In the genomic region with DNA sequence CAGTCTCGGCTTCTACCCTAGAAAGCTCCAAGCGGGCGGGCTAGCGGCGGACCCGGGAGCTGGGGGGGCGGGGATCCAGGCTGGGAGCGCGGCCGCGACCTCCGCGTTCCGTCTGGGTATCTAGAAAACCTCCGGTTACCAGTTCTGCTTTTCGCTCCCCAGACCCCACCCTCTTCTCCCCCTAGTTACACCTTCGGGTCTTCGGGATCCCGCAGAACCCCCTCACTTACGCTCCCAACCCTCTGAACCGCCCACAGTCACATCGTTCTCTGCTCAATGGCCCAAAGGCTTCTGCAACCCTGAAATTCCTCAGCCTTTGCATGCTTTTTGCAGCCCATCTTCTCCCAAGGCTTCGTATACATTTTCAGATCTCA, we compare ENCODE assay signal across 8 mouse cellular contexts. TPM values are rescaled to one million over a fixed set of nuclear protein-coding genes. Genes with fewer than 3 reads are reported as not detected.
DNase-seq lines count a peak whose midpoint lies in the region; ATAC-seq lines count a peak whose summit lies in the region.

No protein-coding gene starts in this region.

- ATAC-seq in hindbrain, embryonic 16.5 days, result no peak
- no peak; the same call in 1 of the 2 replicates for ATAC-seq in neural tube, embryonic 12.5 days (ENCODE audit: low FRiP score, low read depth)

- H3K4me1 ChIP-seq in brown adipose tissue, adult 24 weeks (ENCODE audit: control insufficient read depth, insufficient read depth, insufficient read length, low read length), result no peaks in the 10 kb centered on the region
- peaks cover 14% of the 10 kb centered on the region for H3K4me1 ChIP-seq in hindbrain, embryonic 16.5 days (ENCODE audit: control insufficient read depth, insufficient read depth, low read depth, low read length)
- H3K4me1 ChIP-seq in neural tube, embryonic 12.5 days, result peaks cover 8% of the 10 kb centered on the region; the same call in 1 of the 2 replicates

- no peaks in the 10 kb centered on the region; the same call in 1 of the 2 replicates for H3K27me3 ChIP-seq in hindbrain, embryonic 16.5 days (replicated peaks; ENCODE audit: control insufficient read depth, insufficient read depth, low read length)
- no peaks in the 10 kb centered on the region for H3K27me3 ChIP-seq in neural tube, embryonic 12.5 days (replicated peaks)

- peak; percentile 18 to 28 for DNase-seq in layer of hippocampus, postnatal 25 days (ENCODE audit: extremely low spot score in 1 of 2, low spot score in 1 of 2)
- DNase-seq in layer of hippocampus, postnatal 10 days (ENCODE audit: low spot score in 2 of 2), result no peak
- DNase-seq in left cerebral cortex, adult 18-20 months (ENCODE audit: low spot score in 2 of 2), result no peak
- no peak for DNase-seq in frontal cortex, postnatal 14 days (ENCODE audit: low spot score in 2 of 2)
- no peak for DNase-seq in right cerebral cortex, postnatal 4 days

- WGBS in hindbrain, embryonic 16.5 days, result 2% methylated on average over 21 of the region's 23 CpGs
- under 1% methylated on average over 16 of the region's 23 CpGs for WGBS in neural tube, embryonic 12.5 days

- H3K9me3 ChIP-seq in hindbrain, embryonic 16.5 days (ENCODE audit: control insufficient read depth, low read length), result no peaks in the 10 kb centered on the region
- H3K9me3 ChIP-seq in neural tube, embryonic 12.5 days, result no peaks in the 10 kb centered on the region

- peak overlapping the region; percentile 78 for H3K4me3 ChIP-seq in brown adipose tissue, adult 24 weeks (ENCODE audit: insufficient read depth, low read depth, low read length)
- H3K4me3 ChIP-seq in hindbrain, embryonic 16.5 days (ENCODE audit: low read length), result peak overlapping the region; percentile 83
- H3K4me3 ChIP-seq in neural tube, embryonic 12.5 days, result peak overlapping the region; percentile 73

- peaks cover 4% of the 10 kb centered on the region; the same call in 1 of the 2 replicates for H3K36me3 ChIP-seq in hindbrain, embryonic 16.5 days (ENCODE audit: control insufficient read depth, insufficient read depth, low read length)
- H3K36me3 ChIP-seq in neural tube, embryonic 12.5 days, result peaks cover 13% of the 10 kb centered on the region; the same call in 1 of the 2 replicates

- H3K9ac ChIP-seq in hindbrain, embryonic 16.5 days (ENCODE audit: low read depth, low read length), result peak overlapping the region; percentile 94
- peak overlapping the region; percentile 80 for H3K9ac ChIP-seq in neural tube, embryonic 12.5 days

- no peak overlapping the region for H3K27ac ChIP-seq in brown adipose tissue, adult 24 weeks (replicated peaks; ENCODE audit: low read depth, low read length)
- peak overlapping the region; percentile 88 for H3K27ac ChIP-seq in hindbrain, embryonic 16.5 days (ENCODE audit: low read depth, low read length)
- 0 out of 2 replicates have a peak overlapping the region, but pooled peaks have one; percentile 3 for H3K27ac ChIP-seq in neural tube, embryonic 12.5 days

- peak overlapping the region; percentile 91 for H3K4me2 ChIP-seq in hindbrain, embryonic 16.5 days (ENCODE audit: low read length)
- H3K4me2 ChIP-seq in neural tube, embryonic 12.5 days (replicated peaks), result peak overlapping the region; percentile 87

RNA-seq across cellular contexts. Expression of a gene that starts 0.8 kb away (rescaled TPM):
- total RNA-seq in layer of hippocampus, postnatal 25 days (2021), result 1 to 10 TPM; 1.5 to 5.3 TPM
- total RNA-seq in layer of hippocampus, postnatal 10 days (2021), result 1 to 10 TPM; 1.9 to 4.3 TPM
- 3.5 and 3.6 TPM in 2 replicates for polyA plus RNA-seq in brown adipose tissue, adult 24 weeks (2012; ENCODE audit: insufficient read depth, insufficient read length, missing spikeins)
- 0.72 and 1.6 TPM in 2 replicates for polyA plus RNA-seq in hindbrain, embryonic 16.5 days (2015; fragmentation: Nextera tagmentation; extraction: Ambion mirVana)
- 0.86 and 1.3 TPM in 2 replicates for polyA plus RNA-seq in neural tube, embryonic 12.5 days (2016; fragmentation: Nextera tagmentation; extraction: Ambion mirVana)
- total RNA-seq in left cerebral cortex, adult 18-20 months (2021), result 1 to 10 TPM; 2.5 to 4.5 TPM

RNA-seq across cellular contexts. Expression of a gene that starts 1.1 kb away (rescaled TPM):
- 1 to 10 TPM; 2.9 to 4.5 TPM for total RNA-seq in layer of hippocampus, postnatal 25 days (2021)
- 1 to 10 TPM; 4.4 to 5.7 TPM for total RNA-seq in layer of hippocampus, postnatal 10 days (2021)
- 1.3 TPM in 1 of 2 replicates, not detected in the other for polyA plus RNA-seq in brown adipose tissue, adult 24 weeks (2012; ENCODE audit: insufficient read depth, insufficient read length, missing spikeins)
- 1.4 TPM in 2 replicates for polyA plus RNA-seq in hindbrain, embryonic 16.5 days (2015; fragmentation: Nextera tagmentation; extraction: Ambion mirVana)
- polyA plus RNA-seq in neural tube, embryonic 12.5 days (2016; fragmentation: Nextera tagmentation; extraction: Ambion mirVana), result 0.28 and 0.54 TPM in 2 replicates
- total RNA-seq in left cerebral cortex, adult 18-20 months (2021), result 1 to 10 TPM; 4.1 to 5.3 TPM

RNA-seq across cellular contexts. Expression of a gene that starts 6.5 kb away (rescaled TPM):
- total RNA-seq in layer of hippocampus, postnatal 25 days (2021), result 10 to 100 TPM; 19.8 to 27.7 TPM
- 10 to 100 TPM; 31.2 to 31.4 TPM for total RNA-seq in layer of hippocampus, postnatal 10 days (2021)
- 1.3 and 3.4 TPM in 2 replicates for polyA plus RNA-seq in brown adipose tissue, adult 24 weeks (2012; ENCODE audit: insufficient read depth, insufficient read length, missing spikeins)
- polyA plus RNA-seq in hindbrain, embryonic 16.5 days (2015; fragmentation: Nextera tagmentation; extraction: Ambion mirVana), result 55.7 and 58.1 TPM in 2 replicates
- polyA plus RNA-seq in neural tube, embryonic 12.5 days (2016; fragmentation: Nextera tagmentation; extraction: Ambion mirVana), result 22.7 and 24.1 TPM in 2 replicates
- 10 to 100 TPM; 32.2 to 37.0 TPM for total RNA-seq in left cerebral cortex, adult 18-20 months (2021)

RNA-seq across cellular contexts. Expression of a gene that starts 7.1 kb away (rescaled TPM):
- 100 to 1,000 TPM; 207 to 228 TPM for total RNA-seq in layer of hippocampus, postnatal 25 days (2021)
- 100 to 1,000 TPM; 221 to 257 TPM for total RNA-seq in layer of hippocampus, postnatal 10 days (2021)
- polyA plus RNA-seq in brown adipose tissue, adult 24 weeks (2012; ENCODE audit: insufficient read depth, insufficient read length, missing spikeins), result 306 and 307 TPM in 2 replicates
- 264 and 286 TPM in 2 replicates for polyA plus RNA-seq in hindbrain, embryonic 16.5 days (2015; fragmentation: Nextera tagmentation; extraction: Ambion mirVana)
- 327 and 354 TPM in 2 replicates for polyA plus RNA-seq in neural tube, embryonic 12.5 days (2016; fragmentation: Nextera tagmentation; extraction: Ambion mirVana)
- total RNA-seq in left cerebral cortex, adult 18-20 months (2021), result 100 to 1,000 TPM; 205 to 227 TPM

RNA-seq across cellular contexts. Expression of a gene that starts 31.3 kb away (rescaled TPM):
- total RNA-seq in layer of hippocampus, postnatal 25 days (2021), result not detected
- not detected for total RNA-seq in layer of hippocampus, postnatal 10 days (2021)
- polyA plus RNA-seq in brown adipose tissue, adult 24 weeks (2012; ENCODE audit: insufficient read depth, insufficient read length, missing spikeins), result not detected in 2 replicates
- polyA plus RNA-seq in hindbrain, embryonic 16.5 days (2015; fragmentation: Nextera tagmentation; extraction: Ambion mirVana), result 0.11 TPM in 1 of 2 replicates, not detected in the other
- not detected in 2 replicates for polyA plus RNA-seq in neural tube, embryonic 12.5 days (2016; fragmentation: Nextera tagmentation; extraction: Ambion mirVana)
- total RNA-seq in left cerebral cortex, adult 18-20 months (2021), result not detected

Comparison
In these comparisons a context has a peak if more than half of its experiments do, and no peak if none do; other contexts are left out.
1. DNase-seq: peak in layer of hippocampus, postnatal 25 days (2 of 2); none in layer of hippocampus, postnatal 10 days (0 of 2), left cerebral cortex, adult 18-20 months (0 of 2), frontal cortex, postnatal 14 days (0 of 2) and right cerebral cortex, postnatal 4 days (single experiment).
2. Peak in every context shown above with its lines, with median percentiles within 50 percentile points of each other: H3K4me3 ChIP-seq.